Mouse (Mus musculus) heart, postnatal 14 days (tissue): ENCODE data around the gene Ttc12. TPM values are rescaled to one million over a fixed set of nuclear protein-coding genes. Genes with fewer than 3 reads are reported as not detected.

ENCODE experiments used
- DNase-seq, 2 experiments: peaks; one replicate each; pipeline ENCODE4 v3.0.0; 2021 to 2022
- intact Hi-C: fragments of 180-260 bp; cut with DNase I; formaldehyde crosslinking; loops from one replicate; pipeline ENCODE4 v1.15.1; 2025
- total RNA-seq, 2 experiments: library from RNA; stranded (reverse); gene quantifications; 2 replicates each; pipeline ENCODE4 v1.2.3; 2021

Gene Ttc12
- total RNA-seq, 2 experiments from 2014 or later = 9.4 to 9.7 TPM

- DNase-seq = no peak
Measured at GRCm38 (mm10) chr9:49407028-49407427, 79.0 kb downstream of the Ttc12 start.

DNA sequence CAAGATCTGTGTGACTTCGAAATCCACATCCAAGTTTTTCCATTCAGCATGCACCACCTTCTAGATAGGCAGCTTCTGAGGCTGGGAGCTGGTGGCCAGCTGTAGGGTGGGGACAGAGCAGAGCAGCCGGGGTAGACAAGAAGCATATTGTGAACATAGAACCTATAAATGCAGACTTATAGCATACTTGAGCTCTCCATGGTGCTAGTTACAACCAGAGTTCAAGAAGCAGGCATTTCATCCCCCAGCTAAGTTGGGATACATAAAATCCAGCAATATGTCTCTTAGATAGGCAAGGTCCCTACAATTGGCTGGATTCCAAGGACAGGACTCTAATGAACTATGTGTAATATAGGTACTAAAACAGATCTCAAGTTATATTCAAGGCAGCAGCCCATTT is 82.3 kb downstream of the Ttc12 start:
- intact Hi-C loops = no loop called here

More at GRCm38 (mm10) chr9:49407028-49407427, 79.0 kb downstream of the Ttc12 start:
- intact Hi-C loops = no loop called here

DNA sequence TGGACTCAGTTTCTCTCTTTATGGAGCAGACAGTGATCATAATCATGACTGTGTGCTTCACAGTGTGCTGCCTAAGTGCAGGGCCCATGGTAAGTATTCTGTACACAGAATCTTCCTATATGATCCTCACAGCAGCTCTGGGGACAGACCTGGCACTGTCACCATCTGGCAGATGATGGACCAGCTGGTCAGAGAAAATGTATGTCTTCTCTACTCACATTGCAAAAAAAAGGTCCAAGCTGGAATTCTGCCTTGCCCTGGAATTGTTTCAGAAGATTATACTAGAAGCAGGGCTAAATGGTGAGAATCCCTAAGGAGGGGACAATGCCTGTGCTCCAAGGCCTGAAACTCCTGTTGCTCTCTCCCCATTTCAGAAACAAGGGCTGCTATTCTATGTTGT is 90.0 kb downstream of the Ttc12 start:
- DNase-seq = no peak
- intact Hi-C loops = no loop called here

More for the DNA sequence above, 82.3 kb downstream of the Ttc12 start:
- no peak for DNase-seq

DNA sequence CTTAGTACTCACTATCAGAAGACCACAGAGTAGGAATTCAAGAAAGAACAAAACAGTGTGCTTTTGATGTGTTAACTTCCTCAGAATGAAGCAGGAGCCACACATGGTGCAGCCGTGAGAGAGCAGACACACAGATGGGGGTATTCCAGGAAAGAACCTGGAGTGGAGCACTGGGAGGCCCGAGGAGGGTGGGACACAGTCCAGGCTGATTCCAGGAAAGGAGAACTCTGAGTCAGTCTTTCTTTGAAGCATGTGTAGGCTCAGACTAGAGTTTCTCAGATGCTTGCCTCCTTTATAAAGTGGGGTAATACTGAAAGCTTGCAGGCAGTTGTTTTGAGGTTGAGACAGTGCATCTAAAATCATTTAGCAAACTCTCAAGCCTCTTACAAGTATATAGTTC is 93.8 kb downstream of the Ttc12 start:
- DNase-seq = no peak
- intact Hi-C loops = no loop called here

Other genes starting within 250 kb of the Ttc12 start
- not detected for gene Gm4894, start 235.7 kb downstream of the Ttc12 start, total RNA-seq
- under 1 TPM; 0.69 to 0.80 TPM for gene Drd2, start 145.6 kb downstream of the Ttc12 start, total RNA-seq
- not detected for gene Ankk1, start 59.2 kb downstream of the Ttc12 start, total RNA-seq